Mouse (Mus musculus) embryonic fibroblast, embryonic 13.5 days (primary cell): ENCODE data around the gene Gtf2h2.

Experiments
- CTCF ChIP-seq: IDR thresholded peaks from 2 replicates; pipeline ENCODE4 v1.5.1; 2011; ENCODE audit warnings: mild to moderate bottlenecking, control low read depth, low read length, moderate library complexity, borderline replicate concordance; ENCODE audit not compliant: insufficient read depth
- POLR2A ChIP-seq: IDR thresholded peaks from 2 replicates; pipeline ENCODE4 v1.6.1; 2011; ENCODE audit warnings: low read depth, mild to moderate bottlenecking, control low read depth, low read length, moderate library complexity

DNA sequence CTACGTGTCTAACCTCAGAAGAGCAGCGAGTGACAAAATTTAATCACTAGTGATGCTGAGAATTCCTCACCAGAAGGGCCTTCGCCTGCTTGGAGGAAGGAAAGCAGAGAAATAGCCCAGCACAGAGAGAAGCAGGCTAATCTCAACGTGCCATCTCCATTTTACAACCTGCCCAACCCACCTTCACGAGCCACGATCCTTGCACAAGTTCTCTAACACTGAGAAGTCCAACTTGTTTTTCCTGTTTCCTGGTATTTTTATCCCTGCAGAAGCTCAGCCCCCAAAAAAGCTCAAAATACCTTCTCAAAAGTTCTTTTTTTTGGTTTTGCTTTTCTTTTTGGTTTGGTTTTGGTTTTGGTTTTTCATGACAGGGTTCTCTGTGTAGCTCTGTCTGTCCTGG, 25.8 kb upstream of the Gtf2h2 start:
- TF ChIP-seq CTCF, result no peak
- no peak for TF ChIP-seq POLR2A
